23 mouse cellular contexts compared by ENCODE assay signal in genomic region chr5:148278233-148278632, GRCm38 (mm10).
DNase-seq lines count a peak whose midpoint lies in the region; ATAC-seq lines count a peak whose summit lies in the region.
"Had no signal": no experiment of that assay in that cellular context is flagged by ENCODE, and none has a peak within 500 bp of the region (broad histone marks: within the 10 kb centered on the region; RNA-seq: fewer than 3 reads in every experiment).

No protein-coding gene starts in this region.

- H3K4me1 ChIP-seq in heart, embryonic 15.5 days (replicated peaks), result peaks cover 12% of the 10 kb centered on the region
- H3K4me1 ChIP-seq in limb, embryonic 12.5 days (replicated peaks), result peaks cover 7% of the 10 kb centered on the region; the same call in 1 of the 2 replicates
- no peaks in the 10 kb centered on the region for H3K4me1 ChIP-seq in limb, embryonic 10.5 days
- H3K4me1 ChIP-seq: embryonic facial prominence, embryonic 15.5 days; forebrain, embryonic 10.5 days; hindbrain, embryonic 13.5 days had no signal

- DNase-seq in heart, postnatal 10 days, result no peak
- DNase-seq in limb, embryonic 10.5 days (ENCODE audit: low spot score), result no peak
- peak; percentile 24 for DNase-seq in NIH3T3 (ENCODE audit: low read depth)
- no peak for DNase-seq in retina, postnatal 1 day
- no peak for DNase-seq in neural tube, embryonic 10.5 days (ENCODE audit: extremely low spot score, low spot score)
- DNase-seq: adrenal gland, adult 2 months; adrenal gland, postnatal 25 days; cerebellum, adult 18-20 months; cerebellum, adult 9-11 months; cerebellum, postnatal 36 days; gastrocnemius, adult 2 months; gastrocnemius, postnatal 25 days; heart, adult 11 months; kidney, adult 11 months had no signal

- H3K4me3 ChIP-seq in heart, embryonic 15.5 days, result no peak overlapping the region
- H3K4me3 ChIP-seq in limb, embryonic 12.5 days (replicated peaks), result no peak overlapping the region
- H3K4me3 ChIP-seq in limb, embryonic 10.5 days, result no peak overlapping the region
- H3K4me3 ChIP-seq: embryonic facial prominence, embryonic 15.5 days; erythroblast, embryonic 14.5 days; forebrain, embryonic 10.5 days; gastrocnemius, adult 2 months; hindbrain, embryonic 13.5 days had no signal

- 0 out of 2 replicates have a peak overlapping the region, but pooled peaks have one; percentile 13 for H3K27ac ChIP-seq in heart, embryonic 15.5 days
- no peak overlapping the region for H3K27ac ChIP-seq in limb, embryonic 12.5 days
- no peak overlapping the region for H3K27ac ChIP-seq in limb, embryonic 10.5 days
- H3K27ac ChIP-seq: embryonic facial prominence, embryonic 15.5 days; forebrain, embryonic 10.5 days; gastrocnemius, adult 2 months; hindbrain, embryonic 13.5 days; hindbrain, postnatal 0 days had no signal

- 67% methylated on average over 8 of the region's 8 CpGs for WGBS in heart, embryonic 15.5 days
- 73% methylated on average over 8 of the region's 8 CpGs for WGBS in limb, embryonic 12.5 days
- 85% methylated on average over 8 of the region's 8 CpGs for WGBS in limb, embryonic 10.5 days

- intact Hi-C loops in heart, postnatal 10 days (cut with DNase I), result no loop called here

- ATAC-seq in heart, embryonic 15.5 days (replicated peaks; ENCODE audit: insufficient number of reproducible peaks, insufficient read depth, low FRiP score, low read depth), result no peak
- ATAC-seq in limb, embryonic 12.5 days (ENCODE audit: insufficient number of reproducible peaks, insufficient read depth, low FRiP score, low TSS enrichment, low read depth), result 0 out of 2 replicates have a peak, but pooled peaks have one; percentile 20
- ATAC-seq: forebrain, embryonic 14.5 days; hindbrain, postnatal 0 days had no signal

- H3K4me2 ChIP-seq in heart, embryonic 15.5 days, result no peak overlapping the region
- H3K4me2 ChIP-seq in limb, embryonic 12.5 days, result no peak overlapping the region
- H3K4me2 ChIP-seq: embryonic facial prominence, embryonic 15.5 days; hindbrain, embryonic 13.5 days had no signal

- no peaks in the 10 kb centered on the region for H3K27me3 ChIP-seq in heart, embryonic 15.5 days
- H3K27me3 ChIP-seq in limb, embryonic 12.5 days, result peaks cover 5% of the 10 kb centered on the region; the same call in 1 of the 2 replicates
- H3K27me3 ChIP-seq in limb, embryonic 10.5 days (ENCODE audit: low read depth, poor library complexity, severe bottlenecking), result no peaks in the 10 kb centered on the region
- H3K27me3 ChIP-seq: embryonic facial prominence, embryonic 15.5 days; hindbrain, embryonic 13.5 days had no signal

- peaks cover 28% of the 10 kb centered on the region; the same call in 1 of the 2 replicates for H3K36me3 ChIP-seq in heart, embryonic 15.5 days
- H3K36me3 ChIP-seq in limb, embryonic 12.5 days, result no peaks in the 10 kb centered on the region
- H3K36me3 ChIP-seq in limb, embryonic 10.5 days, result no peaks in the 10 kb centered on the region
- H3K36me3 ChIP-seq: embryonic facial prominence, embryonic 15.5 days; forebrain, embryonic 10.5 days; G1E had no signal

- H3K9ac ChIP-seq in heart, embryonic 15.5 days, result no peak overlapping the region
- H3K9ac ChIP-seq in limb, embryonic 12.5 days (replicated peaks), result no peak overlapping the region
- H3K9ac ChIP-seq: embryonic facial prominence, embryonic 15.5 days; hindbrain, embryonic 13.5 days had no signal

- H3K9me3 ChIP-seq in heart, embryonic 15.5 days (replicated peaks), result no peaks in the 10 kb centered on the region
- H3K9me3 ChIP-seq in limb, embryonic 12.5 days, result no peaks in the 10 kb centered on the region
- no peaks in the 10 kb centered on the region for H3K9me3 ChIP-seq in limb, embryonic 10.5 days (replicated peaks)
- H3K9me3 ChIP-seq: embryonic facial prominence, embryonic 15.5 days; forebrain, embryonic 10.5 days; hindbrain, embryonic 13.5 days had no signal
